Mouse (Mus musculus) hindbrain, postnatal 0 days (tissue): Measurements from ENCODE around the gene Col8a1. TPM values are rescaled to one million over a fixed set of nuclear protein-coding genes. Genes with fewer than 3 reads are reported as not detected.

Source experiments
- ATAC-seq: fragments of 200-750 bp; cut with Nextera tagmentation; 2 replicates; pipeline ENCODE4 v1.8.0; 2017; ENCODE audit warnings: mild to moderate bottlenecking, moderate TSS enrichment, moderate library complexity
- DNase-seq: peaks from one replicate; pipeline ENCODE4 v3.0.0-alpha.2; 2015; ENCODE audit warnings: low spot score
- H3K27ac ChIP-seq: fragments of 300-500 bp; sonication (generic); 2 replicates; pipeline ENCODE4 v1.5.1; 2014; ENCODE audit warnings: mild to moderate bottlenecking
- H3K27me3 ChIP-seq: fragments of 300-500 bp; sonication (generic); 2 replicates; pipeline ENCODE4 v1.6.1; 2014; ENCODE audit warnings: low read length, mixed read lengths; ENCODE audit not compliant: insufficient read depth
- H3K36me3 ChIP-seq: fragments of 300-500 bp; sonication (generic); 2 replicates; pipeline ENCODE4 v1.6.1; 2014; ENCODE audit warnings: low read length, mixed read lengths; ENCODE audit not compliant: insufficient read depth
- H3K4me1 ChIP-seq: fragments of 300-500 bp; sonication (generic); 2 replicates; pipeline ENCODE4 v1.6.1; 2014; ENCODE audit warnings: antibody characterized with exemption, low read length, mixed read lengths; ENCODE audit not compliant: insufficient read depth
- H3K4me2 ChIP-seq: fragments of 300-500 bp; sonication (generic); 2 replicates; pipeline ENCODE4 v1.6.1; 2014; ENCODE audit warnings: low read depth, mild to moderate bottlenecking, low read length, moderate library complexity, mixed read lengths
- H3K4me3 ChIP-seq: fragments of 300-500 bp; sonication (generic); 2 replicates; pipeline ENCODE4 v1.5.1; 2014; ENCODE audit warnings: low read length
- H3K9ac ChIP-seq: fragments of 300-500 bp; sonication (generic); replicated peaks from 2 replicates; pipeline ENCODE4 v1.6.1; 2014; ENCODE audit warnings: mild to moderate bottlenecking, low read length, moderate library complexity, mixed read lengths
- H3K9me3 ChIP-seq: fragments of 300-500 bp; sonication (generic); 2 replicates; pipeline ENCODE4 v1.6.1; 2016; ENCODE audit warnings: low read length, mixed read lengths
- CTCF ChIP-seq: IDR thresholded peaks from 2 replicates; pipeline ENCODE4 v1.5.1; 2016; ENCODE audit warnings: antibody characterized with exemption, control low read depth, low read depth
- WGBS: fragments of 180-500 bp; shearing (Covaris S2); extraction: QIAGEN DNeasy Blood & Tissue Kit; methylation state at CpG from one replicate; pipeline ENCODE4 v1.1.7; 2014; 5-methylcytosine and 5-hydroxymethylcytosine counted together
- polyA plus RNA-seq: library from polyadenylated mRNA; unstranded; fragments of >200 nt; fragmentation: Nextera tagmentation; extraction: Ambion mirVana; gene quantifications from 2 replicates; pipeline ENCODE4 v1.2.1, GENCODE M21; 2015
- total RNA-seq: library from RNA; depleted of rRNA; stranded (reverse); fragments of >200 nt; gene quantifications from 2 replicates; pipeline ENCODE4 v1.2.3, GENCODE M21; 2014; rRNA removed

The Col8a1 gene
- total and polyA plus RNA-seq, 2 experiments from 2014 or later: 8.3 to 8.9 TPM

- ATAC-seq: peak; percentile 59
- Histone ChIP-seq H3K9me3 (no peaks in the 10 kb centered on the region), H3K9ac (no peak overlapping the region), H3K36me3 (no peaks in the 10 kb centered on the region), H3K4me1 (no peaks in the 10 kb centered on the region), H3K27me3 (no peaks in the 10 kb centered on the region), H3K27ac (no peak overlapping the region), H3K4me3 (no peak overlapping the region), H3K4me2 (no peak overlapping the region)
- peak; percentile 87 for DNase-seq
- TF ChIP-seq CTCF: peak; percentile 83
- 44% methylated on average over 7 of the region's 7 CpGs for WGBS
These were observed 160.9 kb downstream of the Col8a1 start for GRCm38 (mm10) chr16:57593422-57594157.

GRCm38 (mm10) chr16:57585201-57585600 lies 169.3 kb downstream of the Col8a1 start:
- Histone ChIP-seq H3K9me3 (no peaks in the 10 kb centered on the region), H3K36me3 (no peaks in the 10 kb centered on the region), H3K4me2 (no peak overlapping the region), H3K4me1 (no peaks in the 10 kb centered on the region), H3K4me3 (no peak overlapping the region), H3K27ac (no peak overlapping the region), H3K9ac (no peak overlapping the region), H3K27me3 (no peaks in the 10 kb centered on the region)
- 60% methylated on average over 3 of the region's 3 CpGs for WGBS
- ATAC-seq: no peak
- DNase-seq: no peak
- no peak for TF ChIP-seq CTCF

GRCm38 (mm10) chr16:57582008-57582407 lies 172.5 kb downstream of the Col8a1 start:
- Histone ChIP-seq H3K27ac (no peak overlapping the region), H3K9ac (no peak overlapping the region), H3K9me3 (no peaks in the 10 kb centered on the region), H3K36me3 (no peaks in the 10 kb centered on the region), H3K27me3 (no peaks in the 10 kb centered on the region), H3K4me3 (no peak overlapping the region), H3K4me2 (no peak overlapping the region), H3K4me1 (no peaks in the 10 kb centered on the region)
- TF ChIP-seq CTCF: no peak
- no peak for DNase-seq
- 79% methylated on average over 2 of the region's 2 CpGs for WGBS
- ATAC-seq: no peak

- no peak overlapping the region for H3K4me3 ChIP-seq
- H3K27me3 ChIP-seq: no peaks in the 10 kb centered on the region
- WGBS: 64% methylated on average over 7 of the region's 7 CpGs
- no peak for DNase-seq
- H3K9ac ChIP-seq: no peak overlapping the region
- TF ChIP-seq CTCF: no peak
- H3K4me1 ChIP-seq: no peaks in the 10 kb centered on the region
- H3K36me3 ChIP-seq: no peaks in the 10 kb centered on the region
- H3K9me3 ChIP-seq: no peaks in the 10 kb centered on the region
- no peak overlapping the region for H3K27ac ChIP-seq
- no peak overlapping the region for H3K4me2 ChIP-seq
- ATAC-seq: no peak
These were observed 174.5 kb downstream of the Col8a1 start for GRCm38 (mm10) chr16:57580041-57580440.

- Histone ChIP-seq H3K4me3 (no peak overlapping the region), H3K4me1 (no peaks in the 10 kb centered on the region), H3K9ac (no peak overlapping the region), H3K36me3 (no peaks in the 10 kb centered on the region), H3K27ac (no peak overlapping the region), H3K4me2 (no peak overlapping the region), H3K27me3 (no peaks in the 10 kb centered on the region), H3K9me3 (no peaks in the 10 kb centered on the region)
- TF ChIP-seq CTCF: peak; percentile 41
- DNase-seq: no peak
- no peak for ATAC-seq
- 91% methylated on average over 1 of the region's 1 CpGs for WGBS
These were observed 177.0 kb downstream of the Col8a1 start for GRCm38 (mm10) chr16:57577519-57577918.

GRCm38 (mm10) chr16:57575764-57576388 lies 178.7 kb downstream of the Col8a1 start:
- TF ChIP-seq CTCF: no peak
- no peak overlapping the region for H3K4me3 ChIP-seq
- no peak overlapping the region for H3K9ac ChIP-seq
- H3K27ac ChIP-seq: no peak overlapping the region
- H3K4me2 ChIP-seq: no peak overlapping the region
- no peaks in the 10 kb centered on the region for H3K9me3 ChIP-seq
- DNase-seq: no peak
- H3K4me1 ChIP-seq: no peaks in the 10 kb centered on the region
- ATAC-seq: no peak
- no peaks in the 10 kb centered on the region for H3K27me3 ChIP-seq
- WGBS: 93% methylated on average over 1 of the region's 1 CpGs
- no peaks in the 10 kb centered on the region for H3K36me3 ChIP-seq

Other genes with a start within 250 kb of the Col8a1 start
- gene Cmss1, start 147.9 kb downstream of the Col8a1 start, total RNA-seq: 8.6 and 17.7 TPM in 2 replicates
- 42.5 and 43.4 TPM in 2 replicates for gene Cmss1, start 147.9 kb downstream of the Col8a1 start, polyA plus RNA-seq